Mouse (Mus musculus): Measurements from ENCODE around the gene Fbxl18. TPM values are rescaled to one million over a fixed set of nuclear protein-coding genes. Genes with fewer than 3 reads are reported as not detected.
A peak's percentile ranks its signal among the peaks of the same experiment; 100 is the strongest.

Fbxl18 gene
- total RNA-seq (2021), result 10 to 100 TPM; 32.3 to 34.8 TPM

DNA sequence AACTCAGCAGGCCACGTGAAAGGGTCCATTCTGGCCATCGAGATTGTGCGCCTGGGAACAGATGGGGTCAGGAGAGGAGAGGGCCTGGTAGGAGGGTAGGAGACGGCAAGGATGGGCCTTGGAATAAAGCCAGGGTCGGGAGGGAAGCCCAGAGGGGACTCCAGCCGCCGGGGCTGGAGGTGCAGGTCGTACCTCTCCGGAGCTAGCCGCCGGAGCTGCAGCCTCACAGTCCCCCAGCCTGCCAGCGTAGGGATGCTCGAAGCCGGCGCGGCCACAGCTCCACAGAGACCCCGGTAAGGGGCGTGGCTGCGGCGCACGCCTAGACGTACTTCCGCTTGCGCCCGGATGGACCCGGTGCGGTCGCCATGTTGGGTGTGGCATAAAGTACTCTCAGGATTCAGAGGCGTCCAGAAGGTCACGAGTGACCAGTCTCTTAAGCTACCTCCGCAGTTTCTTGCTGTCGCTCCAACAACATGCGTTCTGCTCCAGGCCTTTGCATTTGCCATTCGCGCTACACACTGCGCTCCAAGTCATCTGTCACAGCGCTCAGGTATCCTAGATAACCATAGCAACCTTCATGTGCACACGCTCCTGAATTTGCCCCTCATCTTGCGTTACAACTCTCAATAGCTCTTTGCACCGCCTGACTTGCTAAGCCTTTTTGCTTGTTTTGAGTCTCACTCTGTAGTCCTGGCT, at the start of gene Fbxl18:
Gene Fbxl18 (minus strand): TSS at position 504 of the 696 bp plus-strand sequence.
- peak; percentile 88 to 95 for DNase-seq (ENCODE audit: extremely low spot score in 1 of 2, low spot score in 2 of 2)
- intact Hi-C loops (cut with DNase I), result no loop called here

DNA sequence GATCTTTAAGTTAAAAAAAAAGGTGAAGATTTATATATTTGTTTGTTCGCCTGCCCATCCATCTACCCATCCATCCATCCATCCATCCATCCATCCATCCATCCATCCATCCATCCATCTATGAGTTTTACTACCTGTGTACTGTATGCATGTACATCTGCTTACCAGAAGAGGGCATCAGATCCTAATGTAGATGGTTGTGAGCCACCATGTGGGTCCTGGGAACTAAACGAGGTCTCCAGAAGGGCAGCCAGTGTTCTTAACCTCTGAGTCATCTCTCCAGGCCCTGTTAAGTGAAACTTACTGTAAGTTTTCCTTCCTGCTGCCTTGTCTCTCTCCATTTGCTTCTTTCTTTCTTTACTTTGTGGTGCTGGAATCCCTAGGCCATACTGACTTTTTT, 45.2 kb upstream of the Fbxl18 start:
- intact Hi-C loops (cut with DNase I), result no loop called here
- no peak for DNase-seq (ENCODE audit: extremely low spot score in 1 of 2, low spot score in 2 of 2)

DNA sequence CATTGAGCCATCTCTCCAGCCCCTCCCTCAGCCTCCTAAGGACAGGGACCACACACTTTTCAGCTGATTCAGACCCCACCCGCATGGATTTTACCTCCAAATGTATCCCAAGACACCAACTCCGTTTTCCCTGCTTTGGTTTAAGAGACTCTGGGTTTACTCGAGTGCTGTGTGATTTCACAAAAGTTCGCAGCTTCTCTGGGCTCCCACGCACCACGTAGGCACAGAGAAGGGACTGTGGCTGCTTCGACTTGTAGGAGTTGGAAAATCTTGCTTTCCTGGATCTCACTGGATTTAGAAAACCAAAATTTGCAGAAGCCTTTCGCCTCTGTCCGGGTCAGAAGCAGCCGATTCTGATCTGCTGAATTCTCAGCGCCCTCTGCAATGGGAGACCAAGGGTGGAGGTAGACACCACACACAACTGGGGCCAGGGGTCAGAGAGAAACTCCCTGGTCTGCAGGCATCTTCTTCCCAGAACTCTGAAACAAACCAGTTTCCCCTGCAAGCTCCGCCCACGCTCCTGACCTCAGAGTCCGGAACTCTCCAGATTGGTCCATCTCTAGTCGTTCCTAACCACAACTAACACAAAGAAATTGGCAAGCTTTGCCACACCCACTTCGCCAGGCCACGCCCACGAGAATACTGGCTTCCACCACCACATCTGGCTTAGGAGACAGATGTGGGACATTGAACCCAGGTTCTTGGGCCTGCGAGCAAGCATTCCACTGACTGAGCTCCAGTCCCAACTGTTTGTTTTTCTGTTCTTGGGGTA, 42.9 kb upstream of the Fbxl18 start:
- peak in 1 of 2 experiments; percentile 60 for DNase-seq (ENCODE audit: extremely low spot score in 1 of 2, low spot score in 2 of 2)
- intact Hi-C loops (cut with DNase I), result loop anchor here (5.0 kb wide), 2 partner anchors 99 to 129 kb away; no protein-coding TSS in a partner anchor

DNA sequence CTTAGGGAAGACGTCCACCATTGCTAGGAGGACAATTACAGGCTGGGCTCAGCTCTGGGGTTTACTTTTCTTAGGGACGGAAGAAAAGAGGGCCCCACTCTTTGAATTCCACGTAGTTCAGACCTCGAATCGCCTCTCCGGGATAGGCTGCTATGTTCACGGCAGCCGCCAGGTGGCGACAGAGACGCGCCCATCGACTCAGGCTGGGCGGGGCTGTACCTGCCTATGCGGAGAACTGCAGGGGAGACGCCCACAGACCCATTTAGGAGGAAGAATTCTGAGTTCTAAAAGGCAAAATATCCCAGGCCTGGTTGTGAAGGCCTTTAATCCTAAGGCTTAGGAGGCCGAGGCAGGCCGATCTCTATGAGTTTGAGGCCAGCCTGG, 41.1 kb upstream of the Fbxl18 start:
- intact Hi-C loops (cut with DNase I), result loop anchor here (5.0 kb wide), 2 partner anchors 101 to 131 kb away; no protein-coding TSS in a partner anchor
- DNase-seq (ENCODE audit: extremely low spot score in 1 of 2, low spot score in 2 of 2), result peak; percentile 60 to 81

DNA sequence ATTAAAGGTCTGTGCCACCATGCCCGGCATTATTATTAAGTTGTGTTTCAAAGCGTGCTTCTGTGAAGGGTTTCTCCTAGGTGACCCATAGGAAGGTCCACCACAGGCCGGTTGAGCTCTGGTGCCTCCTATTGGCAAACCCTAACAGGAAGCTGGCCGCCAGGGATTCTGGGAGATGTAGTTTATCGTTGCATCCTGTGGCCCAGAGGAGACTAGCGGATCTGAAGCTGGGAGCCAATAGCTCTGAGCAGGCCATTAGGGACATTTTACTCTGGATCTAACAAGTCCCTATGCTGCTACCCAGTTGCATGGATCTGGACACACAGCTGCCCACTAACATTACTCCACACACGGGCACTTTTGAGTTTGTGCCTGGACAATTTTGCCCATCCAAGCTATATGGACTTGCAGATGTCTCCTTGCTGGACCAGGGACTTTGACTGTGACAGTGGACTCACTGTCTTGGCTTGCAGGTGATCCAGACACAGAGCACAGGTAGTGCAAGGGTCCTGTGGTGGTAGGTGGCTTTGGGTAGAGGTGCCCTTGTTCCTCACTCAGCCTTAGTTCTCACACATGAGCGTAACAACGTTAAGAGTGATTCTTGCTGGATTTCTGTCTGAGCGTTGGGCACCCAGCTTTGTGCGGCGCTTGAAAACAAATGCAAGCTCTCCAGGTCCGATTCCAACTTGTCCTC, 40.6 kb upstream of the Fbxl18 start:
- DNase-seq (ENCODE audit: extremely low spot score in 1 of 2, low spot score in 2 of 2), result peak; percentile 64 to 82
- intact Hi-C loops (cut with DNase I), result loop anchor here (5.0 kb wide), 2 partner anchors 102 to 132 kb away; no protein-coding TSS in a partner anchor

DNA sequence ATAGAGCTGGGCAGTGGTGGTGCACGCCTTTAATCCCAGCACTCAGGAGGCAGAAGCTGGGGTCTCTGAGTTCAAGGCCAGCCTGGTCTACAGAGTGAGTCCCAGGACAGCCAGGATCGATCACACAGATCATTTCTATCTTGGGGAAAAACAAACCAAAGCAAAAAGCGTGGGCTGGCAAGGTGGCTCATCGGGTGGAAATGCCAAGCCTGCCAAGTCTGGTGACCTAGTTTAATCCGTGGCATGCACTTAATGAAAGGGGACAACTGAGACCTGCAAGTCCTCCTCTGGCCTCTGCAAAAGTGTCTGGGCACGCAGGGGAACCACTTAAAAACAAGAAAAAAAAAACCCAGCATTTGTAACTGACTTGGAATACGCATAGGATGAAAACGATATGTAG, 37.5 kb upstream of the Fbxl18 start:
- DNase-seq (ENCODE audit: extremely low spot score in 1 of 2, low spot score in 2 of 2), result no peak
- intact Hi-C loops (cut with DNase I), result loop anchor here (2.0 kb wide), 1 partner anchor 54 kb away; no protein-coding TSS in a partner anchor

DNA sequence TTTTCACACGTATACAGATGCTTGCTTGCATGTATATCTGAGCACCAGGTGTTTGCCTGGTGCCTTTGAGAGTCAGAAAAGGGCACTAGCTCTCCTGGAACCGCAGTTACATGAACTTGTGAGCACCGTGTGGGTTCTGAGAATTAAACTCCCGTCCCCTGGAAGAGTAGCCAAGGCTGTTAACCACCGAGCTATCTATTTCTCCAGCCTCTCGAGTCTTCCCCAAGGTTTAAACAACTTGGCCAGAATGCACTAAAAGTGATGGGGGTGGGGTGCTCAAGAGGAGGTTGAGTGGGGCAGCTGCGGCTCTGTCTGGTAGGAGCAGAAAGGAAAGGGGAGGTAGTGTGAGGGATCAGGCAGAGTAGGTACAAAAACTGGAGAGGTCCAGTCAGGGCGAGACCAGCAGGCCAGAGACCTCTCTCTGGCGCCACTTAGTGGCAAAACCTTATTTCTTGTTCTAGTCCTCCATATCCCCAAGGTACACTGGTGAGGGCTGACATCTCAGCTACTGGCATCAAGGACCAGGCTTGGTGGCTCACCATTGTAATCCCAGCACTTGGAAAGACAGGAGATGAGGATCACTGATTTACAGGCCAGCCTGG, 37.0 kb upstream of the Fbxl18 start:
- intact Hi-C loops (cut with DNase I), result loop anchor here (2.0 kb wide), 1 partner anchor 53 kb away; no protein-coding TSS in a partner anchor
- DNase-seq (ENCODE audit: extremely low spot score in 1 of 2, low spot score in 2 of 2), result peak in 1 of 2 experiments; percentile 75

- no peak for DNase-seq (ENCODE audit: extremely low spot score in 1 of 2, low spot score in 2 of 2)
- intact Hi-C loops (cut with DNase I), result no loop called here
Measured at GRCm38 (mm10) chr5:142931241-142931745, 36.1 kb upstream of the Fbxl18 start.

DNA sequence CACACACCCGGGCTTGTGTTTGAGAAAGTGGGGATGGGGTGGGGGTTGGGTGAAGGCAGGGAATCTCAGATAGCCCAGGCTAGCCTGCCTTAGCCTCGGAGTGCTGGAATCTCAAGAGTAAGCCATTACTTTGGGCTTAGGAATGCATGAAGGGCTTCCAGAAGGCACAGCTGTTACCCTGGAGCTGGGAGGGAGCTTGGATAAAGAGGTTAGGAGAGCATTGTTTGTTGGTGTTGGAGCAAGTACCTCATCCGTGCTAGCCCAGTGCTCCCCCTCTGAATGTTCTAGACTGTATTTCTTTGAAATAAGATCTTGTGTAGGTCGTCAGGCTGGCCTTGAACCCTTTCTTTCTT, 34.2 kb upstream of the Fbxl18 start:
- DNase-seq (ENCODE audit: extremely low spot score in 1 of 2, low spot score in 2 of 2), result no peak
- intact Hi-C loops (cut with DNase I), result no loop called here

GRCm38 (mm10) chr5:142928749-142929399, 33.7 kb upstream of the Fbxl18 start:
- DNase-seq (ENCODE audit: extremely low spot score in 1 of 2, low spot score in 2 of 2), result peak; percentile 52 to 89
- intact Hi-C loops (cut with DNase I), result no loop called here

GRCm38 (mm10) chr5:142927341-142927930, 32.2 kb upstream of the Fbxl18 start:
- intact Hi-C loops (cut with DNase I), result no loop called here
- no peak for DNase-seq (ENCODE audit: extremely low spot score in 1 of 2, low spot score in 2 of 2)

DNA sequence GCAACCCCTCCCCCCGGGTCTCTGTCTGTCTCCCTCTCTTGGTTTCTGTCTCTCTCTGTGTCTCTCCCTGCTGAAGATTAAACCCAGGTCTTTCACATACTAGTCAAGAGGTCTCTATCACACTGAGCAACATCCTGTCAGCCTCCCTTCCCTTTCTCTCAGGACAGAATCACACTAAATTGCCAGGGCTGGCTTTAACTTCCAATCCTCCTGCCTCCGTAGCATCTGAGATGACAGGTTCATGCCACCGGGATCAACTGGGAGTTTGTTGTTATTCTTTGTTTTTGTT, 31.7 kb upstream of the Fbxl18 start:
- intact Hi-C loops (cut with DNase I), result no loop called here
- DNase-seq (ENCODE audit: extremely low spot score in 1 of 2, low spot score in 2 of 2), result no peak

DNA sequence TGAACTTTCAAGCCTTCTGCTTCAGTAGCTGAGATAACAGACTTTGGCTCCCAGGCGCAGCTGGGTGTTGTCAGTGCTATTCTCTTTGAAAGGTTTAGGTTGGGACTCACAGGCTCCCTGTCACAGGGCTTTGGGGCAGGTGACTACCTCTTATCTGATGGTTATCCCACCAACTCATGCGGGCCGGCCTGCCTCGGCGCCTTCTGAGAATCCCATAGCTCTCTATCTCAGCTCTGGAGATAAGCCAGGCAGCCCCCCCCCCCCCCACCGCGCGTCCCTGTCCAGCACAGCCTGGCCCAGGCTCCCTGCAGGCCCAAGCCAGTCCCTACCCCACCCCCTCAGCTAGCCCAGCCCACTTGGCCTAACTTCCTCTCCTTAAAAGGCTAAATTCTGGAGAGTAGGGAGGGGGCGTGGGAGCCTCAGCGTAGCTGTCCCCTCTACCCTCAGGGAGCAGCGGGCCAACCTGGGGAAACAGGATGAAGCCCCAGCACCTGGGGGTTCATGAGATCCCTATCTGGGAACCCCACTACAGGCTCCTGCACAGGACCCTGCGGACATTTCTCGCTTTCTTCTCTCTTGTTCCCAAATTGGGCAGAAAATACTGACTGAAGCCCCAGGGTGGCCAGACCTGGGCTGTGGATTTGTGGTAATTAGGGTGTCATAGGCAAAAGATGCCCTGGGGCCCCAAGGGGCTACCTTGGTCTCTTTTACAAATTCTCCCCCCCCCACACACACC, 31.2 kb upstream of the Fbxl18 start:
- intact Hi-C loops (cut with DNase I), result no loop called here

DNA sequence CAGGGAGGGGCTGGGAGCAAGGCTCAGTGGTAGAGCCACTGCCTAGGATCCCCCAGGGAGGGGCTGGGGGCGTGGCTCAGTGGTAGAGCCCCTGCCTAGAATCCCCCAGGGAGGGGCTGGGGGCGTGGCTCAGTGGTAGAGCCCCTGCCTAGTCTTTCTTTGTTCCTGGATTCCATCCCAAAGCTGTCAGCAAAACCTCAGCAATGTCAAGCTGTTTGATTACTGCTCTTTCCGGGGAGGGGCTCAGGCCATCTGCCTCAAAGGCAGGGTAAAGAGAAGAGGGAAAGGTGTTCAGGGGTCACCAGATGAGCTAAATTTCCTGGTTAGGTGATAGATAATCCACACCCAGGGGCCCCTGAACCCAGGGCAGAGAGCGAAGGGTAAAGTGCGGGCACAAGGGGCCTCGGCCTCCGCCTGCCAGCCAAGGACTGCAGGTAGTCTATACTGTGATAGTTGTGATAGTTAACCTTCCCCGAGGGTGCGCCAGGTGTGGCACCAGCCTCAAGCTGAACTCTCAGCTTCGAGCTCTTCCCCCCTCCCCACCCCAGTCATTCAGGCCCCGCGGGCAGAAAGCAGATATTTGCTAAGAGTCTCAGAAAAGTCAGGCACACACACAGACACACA, 29.2 kb upstream of the Fbxl18 start:
- intact Hi-C loops (cut with DNase I), result no loop called here
- DNase-seq (ENCODE audit: extremely low spot score in 1 of 2, low spot score in 2 of 2), result no peak

More for the DNA sequence above, 31.2 kb upstream of the Fbxl18 start:
- peak in 1 of 2 experiments; percentile 88 for DNase-seq (ENCODE audit: extremely low spot score in 1 of 2, low spot score in 2 of 2)

DNA sequence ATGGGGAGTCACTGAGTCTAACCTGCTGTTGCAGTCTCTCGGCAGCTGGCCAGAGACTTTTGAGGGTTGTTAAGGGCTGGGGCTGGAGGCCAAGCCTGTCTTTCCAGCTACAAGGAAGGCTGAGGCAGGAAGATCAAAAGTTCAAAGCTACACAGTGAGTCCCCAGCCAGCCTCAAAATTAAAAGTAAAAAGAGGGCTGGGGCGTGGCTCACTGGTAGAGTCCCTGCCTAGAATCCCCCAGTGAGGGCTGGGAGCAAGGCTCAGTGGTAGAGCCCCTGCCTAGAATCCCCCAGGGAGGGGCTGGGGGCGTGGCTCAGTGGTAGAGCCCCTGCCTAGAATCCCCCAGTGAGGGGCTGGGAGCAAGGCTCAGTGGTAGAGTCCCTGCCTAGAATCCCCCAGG, 28.6 kb upstream of the Fbxl18 start:
- intact Hi-C loops (cut with DNase I), result no loop called here
- DNase-seq (ENCODE audit: extremely low spot score in 1 of 2, low spot score in 2 of 2), result no peak

DNA sequence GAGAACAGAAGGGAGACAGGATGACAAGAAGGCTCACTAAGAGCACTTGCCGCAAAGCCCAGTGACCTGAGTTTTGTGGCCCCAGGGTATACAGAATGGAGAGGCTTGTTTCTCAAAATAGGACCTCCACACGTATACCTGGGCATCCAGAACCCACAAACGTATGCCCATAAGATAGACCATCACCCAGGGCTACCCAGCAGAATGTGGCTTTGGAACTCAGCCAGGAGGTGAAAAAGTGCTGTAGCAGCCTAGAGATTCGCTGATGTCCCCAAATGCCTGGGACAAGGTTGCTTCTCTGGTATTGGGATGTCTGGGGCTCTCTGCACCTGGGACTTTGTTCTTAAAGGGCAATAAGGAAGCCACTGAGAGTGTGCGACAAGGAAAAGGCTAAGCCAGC, 27.0 kb upstream of the Fbxl18 start:
- no peak for DNase-seq (ENCODE audit: extremely low spot score in 1 of 2, low spot score in 2 of 2)
- intact Hi-C loops (cut with DNase I), result no loop called here

DNA sequence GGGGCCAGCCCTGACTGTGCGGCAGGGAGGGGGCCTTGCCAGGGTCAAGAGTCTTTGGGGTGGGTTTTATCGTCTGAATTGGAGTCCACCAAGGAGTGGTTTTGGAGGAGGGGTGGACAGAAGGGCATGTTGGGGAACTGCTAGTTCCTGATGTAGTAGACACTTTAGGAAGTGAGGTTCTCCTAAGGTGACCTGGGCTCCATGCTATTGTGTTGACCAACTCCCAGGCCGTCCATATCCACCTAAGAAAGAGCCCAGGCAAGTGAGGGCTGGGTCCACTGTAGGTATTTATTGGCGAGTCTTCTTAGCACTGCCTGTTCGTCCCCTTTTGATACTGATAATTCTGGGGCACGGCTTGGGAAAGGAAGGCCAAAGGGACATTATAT, 25.8 kb upstream of the Fbxl18 start:
- intact Hi-C loops (cut with DNase I), result no loop called here
- no peak for DNase-seq (ENCODE audit: extremely low spot score in 1 of 2, low spot score in 2 of 2)
